Mouse (Mus musculus) embryonic facial prominence, embryonic 14.5 days (tissue): Measurements from ENCODE around the gene Elk4. TPM values are rescaled to one million over a fixed set of nuclear protein-coding genes. Genes with fewer than 3 reads are reported as not detected.

Experiments
- ATAC-seq: fragments of 200-750 bp; cut with Nextera tagmentation; 2 replicates; pipeline ENCODE4 v1.8.0; 2017; ENCODE audit warnings: low read depth, moderate number of reproducible peaks, moderate TSS enrichment
- DNase-seq: peaks from one replicate; pipeline ENCODE4 v3.0.0-alpha.2; 2015; ENCODE audit warnings: low spot score
- H3K27ac ChIP-seq: fragments of 300-500 bp; sonication (generic); replicated peaks from 2 replicates; pipeline ENCODE4 v1.5.1; 2014; ENCODE audit warnings: low read depth, mild to moderate bottlenecking, low read length, moderate library complexity
- H3K27me3 ChIP-seq: fragments of 300-500 bp; sonication (generic); replicated peaks from 2 replicates; pipeline ENCODE4 v1.6.1; 2014; ENCODE audit warnings: low read length; ENCODE audit not compliant: control insufficient read depth, insufficient read depth
- H3K36me3 ChIP-seq: fragments of 300-500 bp; sonication (generic); 2 replicates; pipeline ENCODE4 v1.6.1; 2014; ENCODE audit warnings: low read length, mixed read lengths; ENCODE audit not compliant: control insufficient read depth, insufficient read depth
- H3K4me1 ChIP-seq: fragments of 300-500 bp; sonication (generic); 2 replicates; pipeline ENCODE4 v1.6.1; 2014; ENCODE audit warnings: antibody characterized with exemption, low read length; ENCODE audit not compliant: control insufficient read depth, insufficient read depth
- H3K4me2 ChIP-seq: fragments of 300-500 bp; sonication (generic); 2 replicates; pipeline ENCODE4 v1.6.1; 2014; ENCODE audit warnings: low read depth, mild to moderate bottlenecking, low read length, moderate library complexity, mixed read lengths
- H3K4me3 ChIP-seq: fragments of 300-500 bp; sonication (generic); 2 replicates; pipeline ENCODE4 v1.5.1; 2014; ENCODE audit warnings: low read depth, mild to moderate bottlenecking, low read length
- H3K9ac ChIP-seq: fragments of 300-500 bp; sonication (generic); 2 replicates; pipeline ENCODE4 v1.6.1; 2014; ENCODE audit warnings: low read depth, mild to moderate bottlenecking, low read length, moderate library complexity, mixed read lengths
- H3K9me3 ChIP-seq: fragments of 300-500 bp; sonication (generic); 2 replicates; pipeline ENCODE4 v1.6.1; 2016; ENCODE audit warnings: low read length; ENCODE audit not compliant: control insufficient read depth
- WGBS: fragments of 180-500 bp; shearing (Covaris S2); extraction: QIAGEN DNeasy Blood & Tissue Kit; methylation state at CpG from one replicate; pipeline ENCODE4 v1.1.7; 2014; 5-methylcytosine and 5-hydroxymethylcytosine counted together
- polyA plus RNA-seq: library from polyadenylated mRNA; unstranded; fragments of >200 nt; fragmentation: Nextera tagmentation; extraction: Ambion mirVana; gene quantifications from 2 replicates; pipeline ENCODE4 v1.2.1, GENCODE M21; 2014

Elk4 gene
- polyA plus RNA-seq, 1 experiment from 2014 or later: 39.0 TPM

DNA sequence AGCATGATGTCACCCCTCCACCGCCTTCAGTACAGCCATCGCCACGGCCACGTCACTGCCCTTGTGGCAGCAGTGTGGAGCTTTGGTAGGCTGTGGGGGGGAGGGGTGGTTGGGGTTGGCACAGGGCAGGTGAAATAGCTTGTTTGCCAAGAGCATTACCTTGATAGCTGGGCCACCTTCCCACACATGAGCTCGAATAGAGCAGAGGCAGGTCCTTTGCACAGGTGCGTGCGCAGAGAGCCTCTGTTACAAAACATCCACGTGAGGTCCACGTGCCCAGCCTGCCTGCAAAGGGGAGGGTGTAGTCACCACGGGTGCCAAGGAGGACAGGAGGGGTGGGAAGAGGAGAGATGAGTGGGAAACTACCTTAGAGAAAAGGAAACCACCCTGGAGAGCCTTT, 68.2 kb downstream of the Elk4 start:
- Histone ChIP-seq H3K9me3 (no peaks in the 10 kb centered on the region), H3K27ac (no peak overlapping the region), H3K4me1 (no peaks in the 10 kb centered on the region), H3K4me3 (no peak overlapping the region), H3K4me2 (no peak overlapping the region), H3K9ac (no peak overlapping the region), H3K36me3 (no peaks in the 10 kb centered on the region), H3K27me3 (no peaks in the 10 kb centered on the region)
- 83% methylated on average over 10 of the region's 10 CpGs for WGBS
- DNase-seq: no peak
- no peak for ATAC-seq

DNA sequence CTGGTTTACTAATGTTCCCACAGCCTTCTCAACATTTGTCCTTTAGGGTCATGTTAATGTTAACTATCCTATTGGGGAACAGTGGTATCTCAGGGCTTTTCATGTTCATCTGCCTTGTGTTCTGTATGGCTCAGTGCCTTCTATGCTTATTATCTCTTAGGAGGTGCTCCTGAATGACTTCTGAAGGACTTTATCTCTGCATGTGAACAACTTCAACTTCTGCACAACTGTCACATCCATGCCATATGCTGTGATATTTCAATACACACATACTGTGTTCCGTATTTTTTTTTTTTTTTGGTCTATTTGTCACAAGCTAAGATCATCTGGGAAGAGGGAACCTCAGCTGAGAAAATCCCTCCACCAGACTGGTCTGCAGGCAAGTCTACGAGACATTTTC, 71.0 kb downstream of the Elk4 start:
- no peak for DNase-seq
- ATAC-seq: no peak
- Histone ChIP-seq H3K9me3 (no peaks in the 10 kb centered on the region), H3K27ac (no peak overlapping the region), H3K4me2 (no peak overlapping the region), H3K27me3 (no peaks in the 10 kb centered on the region), H3K36me3 (no peaks in the 10 kb centered on the region), H3K9ac (no peak overlapping the region), H3K4me1 (no peaks in the 10 kb centered on the region), H3K4me3 (no peak overlapping the region)
- WGBS: 85% methylated on average over 2 of the region's 2 CpGs

Other genes with a start within 250 kb of the Elk4 start
- gene Pm20d1, start 210.2 kb upstream of the Elk4 start, polyA plus RNA-seq: 0.38 and 0.48 TPM in 2 replicates
- gene Slc41a1, start 180.1 kb upstream of the Elk4 start, polyA plus RNA-seq: 18.0 and 19.5 TPM in 2 replicates
- gene Rab29, start 140.4 kb upstream of the Elk4 start, polyA plus RNA-seq: 24.1 and 24.4 TPM in 2 replicates
- gene Nucks1, start 97.1 kb upstream of the Elk4 start, polyA plus RNA-seq: 45.1 and 48.9 TPM in 2 replicates
- 8.5 and 11.0 TPM in 2 replicates for gene Slc45a3, start 44.6 kb upstream of the Elk4 start, polyA plus RNA-seq
- 13.3 and 14.1 TPM in 2 replicates for gene Mfsd4a, start 60.5 kb downstream of the Elk4 start, polyA plus RNA-seq
- gene Cdk18, start 132.1 kb downstream of the Elk4 start, polyA plus RNA-seq: 2.2 and 2.5 TPM in 2 replicates
- gene Lemd1, start 183.8 kb downstream of the Elk4 start, polyA plus RNA-seq: 0.46 and 2.0 TPM in 2 replicates
- 0.34 and 0.71 TPM in 2 replicates for gene AC124108.1, start 183.8 kb downstream of the Elk4 start, polyA plus RNA-seq
- gene Gm10188, start 222.2 kb downstream of the Elk4 start, polyA plus RNA-seq: not detected in 2 replicates